Mouse (Mus musculus) neural tube, embryonic 11.5 days (tissue): ENCODE results near the gene Gm9376. TPM values are rescaled to one million over a fixed set of nuclear protein-coding genes. Genes with fewer than 3 reads are reported as not detected.

Experiments used
- ATAC-seq: fragments of 200-750 bp; cut with Nextera tagmentation; 2 replicates; pipeline ENCODE4 v1.8.0; 2017; ENCODE audit warnings: moderate number of reproducible peaks, mild to moderate bottlenecking, moderate TSS enrichment, moderate library complexity; ENCODE audit not compliant: insufficient read depth, low FRiP score, low TSS enrichment
- DNase-seq: peaks from one replicate; pipeline ENCODE4 v3.0.0-alpha.2; 2015; ENCODE audit warnings: low spot score
- H3K27ac ChIP-seq: fragments of 300-500 bp; sonication (generic); 2 replicates; pipeline ENCODE4 v1.5.1; 2014; ENCODE audit warnings: low read depth, mild to moderate bottlenecking, low read length
- H3K27me3 ChIP-seq: fragments of 300-500 bp; sonication (generic); 2 replicates; pipeline ENCODE4 v1.6.1; 2014; ENCODE audit warnings: mild to moderate bottlenecking, low read length, mixed read lengths; ENCODE audit not compliant: control insufficient read depth, insufficient read depth
- H3K36me3 ChIP-seq: fragments of 300-500 bp; sonication (generic); 2 replicates; pipeline ENCODE4 v1.6.1; 2014; ENCODE audit warnings: mild to moderate bottlenecking, low read length, moderate library complexity, mixed read lengths; ENCODE audit not compliant: control insufficient read depth, insufficient read depth
- H3K4me1 ChIP-seq: fragments of 300-500 bp; sonication (generic); 2 replicates; pipeline ENCODE4 v1.6.1; 2014; ENCODE audit warnings: low read length, mixed read lengths; ENCODE audit not compliant: control insufficient read depth, insufficient read depth
- H3K4me2 ChIP-seq: fragments of 300-500 bp; sonication (generic); 2 replicates; pipeline ENCODE4 v1.6.1; 2014; ENCODE audit warnings: low read depth, mild to moderate bottlenecking, moderate library complexity
- H3K4me3 ChIP-seq: fragments of 300-500 bp; sonication (generic); 2 replicates; pipeline ENCODE4 v1.5.1; 2014; ENCODE audit warnings: low read depth, low read length
- H3K9ac ChIP-seq: fragments of 300-500 bp; sonication (generic); 2 replicates; pipeline ENCODE4 v1.6.1; 2014; ENCODE audit warnings: mild to moderate bottlenecking, low read length
- H3K9me3 ChIP-seq: fragments of 300-500 bp; sonication (generic); 2 replicates; pipeline ENCODE4 v1.6.1; 2016; ENCODE audit warnings: low read length; ENCODE audit not compliant: control insufficient read depth
- WGBS: fragments of 180-500 bp; shearing (Covaris S2); extraction: QIAGEN DNeasy Blood & Tissue Kit; methylation state at CpG from one replicate; pipeline ENCODE4 v1.1.7; 2014; 5-methylcytosine and 5-hydroxymethylcytosine counted together
- polyA plus RNA-seq: library from polyadenylated mRNA; unstranded; fragments of >200 nt; fragmentation: Nextera tagmentation; extraction: Ambion mirVana; gene quantifications from 2 replicates; pipeline ENCODE4 v1.2.1, GENCODE M21; 2014

Gene Gm9376
- polyA plus RNA-seq, 1 experiment from 2014 or later: not detected

DNA sequence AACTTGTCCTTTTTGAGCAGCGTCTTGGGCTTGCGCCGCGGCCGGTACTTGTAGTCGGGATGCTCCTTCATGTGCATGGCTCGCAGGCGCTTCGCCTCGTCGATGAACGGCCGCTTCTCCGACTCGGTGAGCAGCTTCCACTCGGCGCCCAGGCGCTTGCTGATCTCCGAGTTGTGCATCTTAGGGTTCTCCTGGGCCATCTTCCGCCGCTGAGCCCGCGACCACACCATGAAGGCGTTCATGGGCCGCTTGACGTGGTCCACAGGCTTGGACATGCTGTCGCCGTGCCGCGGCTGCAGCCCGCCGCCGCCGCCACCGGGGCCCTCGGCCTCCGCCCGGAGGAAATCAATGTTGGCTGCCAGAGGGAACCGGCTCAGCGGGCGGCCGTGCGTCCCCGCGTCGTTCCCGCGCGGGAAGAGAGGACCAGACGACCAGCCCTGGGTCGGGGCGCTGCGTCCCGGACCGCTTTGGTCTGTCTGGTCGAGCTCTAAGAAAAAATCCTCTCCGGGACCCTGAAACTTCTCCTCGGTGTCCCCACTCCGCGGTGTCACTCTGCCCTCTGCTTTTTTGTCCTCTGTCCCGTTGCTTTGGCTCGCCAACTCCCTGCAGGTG is 31.3 kb upstream of the Gm9376 start:
- Histone ChIP-seq H3K4me1 (peaks cover 7% of the 10 kb centered on the region), H3K9ac (peak overlapping the region; percentile 88), H3K36me3 (no peaks in the 10 kb centered on the region), H3K4me3 (peak overlapping the region; percentile 55), H3K27me3 (peaks cover 54% of the 10 kb centered on the region), H3K27ac (peak overlapping the region; percentile 60), H3K4me2 (peak overlapping the region; percentile 68), H3K9me3 (no peaks in the 10 kb centered on the region)
- WGBS: under 1% methylated on average over 54 of the region's 62 CpGs
- DNase-seq: peak; percentile 65
- ATAC-seq: no peak

DNA sequence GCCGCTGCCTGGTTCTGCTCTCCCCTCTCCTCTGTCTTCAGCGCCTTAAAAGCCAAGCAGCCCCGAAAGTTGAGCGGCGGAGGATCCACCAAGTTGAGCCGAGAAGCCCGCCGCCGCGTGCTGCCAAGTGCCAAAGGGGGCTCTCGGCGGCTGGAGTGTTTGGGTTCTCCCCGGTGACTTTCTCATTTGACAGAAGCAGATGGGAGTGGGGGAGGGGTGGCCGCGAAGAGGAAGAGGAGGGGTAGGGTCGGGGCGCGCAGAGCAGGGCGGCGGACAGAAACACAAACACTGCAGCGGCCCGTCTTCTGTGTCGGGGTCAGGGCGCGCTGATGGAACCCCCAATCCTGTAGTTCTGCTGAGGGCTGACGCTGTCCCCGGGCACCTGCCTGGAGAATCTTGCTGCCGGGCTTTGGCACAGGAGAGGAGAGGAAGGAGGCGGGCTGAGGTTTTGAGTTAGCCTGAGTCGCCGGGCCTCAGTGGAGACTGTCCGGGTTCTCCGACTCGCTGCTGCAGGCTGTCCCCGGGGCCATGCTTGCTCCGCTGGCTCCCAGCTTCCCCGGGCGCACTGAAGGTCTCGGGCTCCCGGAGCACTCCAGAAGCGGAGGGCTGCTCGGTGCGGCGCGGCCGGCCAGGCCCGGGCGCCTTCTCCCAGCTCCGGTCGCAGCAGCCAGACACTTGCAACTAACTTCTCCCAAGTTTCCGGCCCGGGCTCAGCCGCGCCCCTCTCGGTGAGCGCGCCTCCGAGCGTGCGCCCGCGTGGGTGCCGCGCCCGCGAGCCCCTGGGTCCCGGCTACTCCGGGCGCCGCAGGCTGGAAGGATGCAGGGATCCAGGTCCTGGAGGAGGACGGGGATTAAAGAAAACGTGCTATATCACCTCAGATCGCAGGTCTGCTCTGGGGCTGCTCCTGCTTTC is 30.5 kb upstream of the Gm9376 start:
- ATAC-seq (peak; percentile 54), DNase-seq (peak; percentile 81)
- Histone ChIP-seq H3K4me3 (peak overlapping the region; percentile 55), H3K9me3 (no peaks in the 10 kb centered on the region), H3K27me3 (peaks cover 51% of the 10 kb centered on the region), H3K9ac (peak overlapping the region; percentile 88), H3K4me1 (peaks cover 5% of the 10 kb centered on the region; the same call in 1 of the 2 replicates), H3K27ac (peak overlapping the region; percentile 60), H3K4me2 (peak overlapping the region; percentile 68), H3K36me3 (no peaks in the 10 kb centered on the region)
- WGBS: under 1% methylated on average over 72 of the region's 73 CpGs

DNA sequence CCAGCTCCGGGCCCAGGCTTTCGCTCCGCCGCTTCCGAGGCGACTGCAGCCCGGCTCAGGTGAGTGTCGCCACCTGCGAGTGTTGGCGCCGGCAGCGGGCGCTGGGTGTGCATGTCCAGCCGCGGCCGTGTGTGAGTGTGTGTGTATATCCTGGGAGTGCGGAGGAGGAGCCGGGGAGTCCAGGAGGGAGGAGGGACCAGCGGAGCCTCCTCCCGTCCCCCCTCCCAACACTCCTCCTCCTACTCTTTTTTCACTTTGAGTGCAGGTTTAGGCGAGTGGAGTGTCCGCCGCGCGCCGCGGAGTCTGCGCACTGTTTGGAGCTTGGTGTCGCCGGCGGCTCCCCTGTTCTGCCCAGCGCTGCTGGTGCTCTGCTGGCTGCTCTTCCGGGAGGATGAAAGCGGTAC is 29.9 kb upstream of the Gm9376 start, which contains the start of gene Sox21:
Gene Sox21, minus strand, starts transcription at position 145 of the 404 bp plus-strand sequence.
- DNase-seq: peak; percentile 84
- 0% methylated on average over 34 of the region's 34 CpGs for WGBS
- peak within 1 kb of the TSS; percentile 88 for H3K9ac ChIP-seq
- H3K27me3 ChIP-seq: peaks cover 49% of the 10 kb centered on the region
- H3K27ac ChIP-seq: peak within 1 kb of the TSS; percentile 60
- H3K4me3 ChIP-seq: peak within 1 kb of the TSS; percentile 55
- peak within 1 kb of the TSS; percentile 68 for H3K4me2 ChIP-seq
- H3K4me1 ChIP-seq: peaks cover 5% of the 10 kb centered on the region; the same call in 1 of the 2 replicates
- peak; percentile 70 for ATAC-seq
- H3K9me3 ChIP-seq: no peaks in the 10 kb centered on the region
- no peaks in the 10 kb centered on the region for H3K36me3 ChIP-seq

DNA sequence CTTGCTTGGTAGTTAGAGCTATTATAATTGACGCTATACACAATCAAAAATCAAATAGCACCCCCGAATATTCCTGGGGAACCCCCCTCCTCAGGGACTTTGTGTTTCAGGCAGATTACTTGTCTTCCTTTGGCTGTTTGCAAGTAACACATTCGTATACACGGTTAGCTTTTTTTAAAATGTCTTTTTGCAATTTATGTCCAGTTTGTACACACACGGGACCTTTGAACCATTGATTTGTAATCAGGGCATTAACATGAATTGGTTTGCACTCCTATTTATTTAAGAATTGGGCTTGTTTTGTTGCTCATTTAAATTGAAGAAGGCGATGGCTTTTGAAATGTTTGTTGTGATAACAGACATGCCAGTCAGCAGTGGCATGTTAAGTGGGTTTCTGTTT is 29.0 kb upstream of the Gm9376 start:
- H3K4me2 ChIP-seq: peak overlapping the region; percentile 68
- DNase-seq (no peak), ATAC-seq (no peak)
- no peaks in the 10 kb centered on the region for H3K9me3 ChIP-seq
- peaks cover 41% of the 10 kb centered on the region for H3K27me3 ChIP-seq
- H3K27ac ChIP-seq: no peak overlapping the region
- no peak overlapping the region for H3K9ac ChIP-seq
- peak overlapping the region; percentile 55 for H3K4me3 ChIP-seq
- H3K36me3 ChIP-seq: no peaks in the 10 kb centered on the region
- H3K4me1 ChIP-seq: peaks cover 5% of the 10 kb centered on the region; the same call in 1 of the 2 replicates
- WGBS: 11% methylated on average over 6 of the region's 6 CpGs

DNA sequence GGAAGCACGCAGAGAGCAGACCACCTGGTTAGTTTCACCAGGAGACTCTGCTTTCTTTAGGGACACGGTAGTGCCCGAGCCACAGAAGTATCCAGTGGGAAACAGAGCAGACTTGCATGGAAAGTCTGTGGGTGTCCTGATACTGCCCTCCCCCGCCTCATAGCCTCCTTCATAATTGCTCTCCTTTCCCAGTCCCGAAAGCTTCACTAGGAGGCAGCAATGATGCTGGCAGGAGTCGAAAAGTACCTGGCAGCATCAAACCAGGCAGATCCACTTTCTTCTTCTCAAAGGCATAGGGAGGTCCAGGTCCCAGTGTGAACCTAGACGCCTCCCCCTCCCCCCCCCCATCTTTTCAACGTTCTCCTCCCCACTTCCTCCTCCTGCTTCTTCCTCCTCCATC is 27.4 kb upstream of the Gm9376 start:
- WGBS: 8% methylated on average over 8 of the region's 8 CpGs
- H3K4me2 ChIP-seq: no peak overlapping the region

DNA sequence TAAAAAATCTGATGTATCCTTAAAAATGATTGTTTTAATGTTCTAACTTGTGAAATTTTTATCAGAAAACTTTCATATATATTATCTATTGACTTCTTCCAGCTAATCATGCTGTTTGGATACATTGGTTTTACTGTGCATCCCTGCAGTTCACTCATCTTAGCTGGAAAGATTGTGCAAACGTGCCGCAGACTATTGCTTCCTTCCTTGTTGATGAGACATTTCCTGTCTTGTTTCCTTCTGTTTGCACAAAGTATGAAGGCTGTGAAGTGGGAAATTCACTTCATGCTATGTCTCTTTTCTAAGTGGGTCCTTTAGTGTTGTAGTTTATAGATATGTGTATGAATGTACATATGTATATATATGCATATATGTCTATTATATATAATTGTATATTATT is 25.3 kb upstream of the Gm9376 start:
- no peaks in the 10 kb centered on the region for H3K4me1 ChIP-seq
- no peak for DNase-seq
- 83% methylated on average over 2 of the region's 2 CpGs for WGBS

More for the DNA sequence above, 27.4 kb upstream of the Gm9376 start:
- DNase-seq (peak; percentile 22), ATAC-seq (no peak)
- Histone ChIP-seq H3K27ac (no peak overlapping the region), H3K9me3 (peaks cover 12% of the 10 kb centered on the region; the same call in 1 of the 2 replicates), H3K4me1 (peaks cover 5% of the 10 kb centered on the region; the same call in 1 of the 2 replicates), H3K4me3 (no peak overlapping the region), H3K9ac (no peak overlapping the region), H3K36me3 (no peaks in the 10 kb centered on the region), H3K27me3 (peaks cover 34% of the 10 kb centered on the region)

DNA sequence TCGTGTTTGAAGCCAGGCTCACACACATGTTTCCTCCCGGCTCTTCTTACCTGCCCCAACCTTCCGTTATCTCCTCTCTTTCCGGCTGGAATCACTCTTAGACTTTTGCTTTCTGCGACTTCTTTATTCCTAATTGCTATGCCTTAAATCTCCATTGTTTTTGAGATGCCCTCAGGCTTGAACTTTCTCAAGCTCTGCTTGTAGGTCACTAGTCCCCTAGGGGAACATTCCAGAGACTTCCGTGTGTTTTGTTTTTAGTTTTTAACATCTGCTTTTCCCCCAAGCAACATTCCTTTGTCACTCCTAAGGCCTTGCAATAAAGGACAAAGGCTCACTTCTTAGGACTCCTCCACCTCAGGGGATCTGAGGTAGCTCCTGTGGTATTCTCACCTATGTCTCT is 13.4 kb upstream of the Gm9376 start:
- Histone ChIP-seq H3K4me1 (no peaks in the 10 kb centered on the region), H3K27me3 (no peaks in the 10 kb centered on the region), H3K4me3 (no peak overlapping the region), H3K9me3 (no peaks in the 10 kb centered on the region; the same call in 1 of the 2 replicates), H3K27ac (no peak overlapping the region), H3K4me2 (no peak overlapping the region), H3K9ac (no peak overlapping the region), H3K36me3 (no peaks in the 10 kb centered on the region)
- ATAC-seq: no peak
- WGBS: 81% methylated on average over 6 of the region's 6 CpGs
- no peak for DNase-seq

More for the DNA sequence above, 25.3 kb upstream of the Gm9376 start:
- Histone ChIP-seq H3K9me3 (peaks cover 12% of the 10 kb centered on the region; the same call in 1 of the 2 replicates), H3K27me3 (peaks cover 16% of the 10 kb centered on the region), H3K27ac (no peak overlapping the region), H3K4me2 (no peak overlapping the region), H3K4me3 (no peak overlapping the region), H3K9ac (no peak overlapping the region), H3K36me3 (no peaks in the 10 kb centered on the region)
- no peak for ATAC-seq

DNA sequence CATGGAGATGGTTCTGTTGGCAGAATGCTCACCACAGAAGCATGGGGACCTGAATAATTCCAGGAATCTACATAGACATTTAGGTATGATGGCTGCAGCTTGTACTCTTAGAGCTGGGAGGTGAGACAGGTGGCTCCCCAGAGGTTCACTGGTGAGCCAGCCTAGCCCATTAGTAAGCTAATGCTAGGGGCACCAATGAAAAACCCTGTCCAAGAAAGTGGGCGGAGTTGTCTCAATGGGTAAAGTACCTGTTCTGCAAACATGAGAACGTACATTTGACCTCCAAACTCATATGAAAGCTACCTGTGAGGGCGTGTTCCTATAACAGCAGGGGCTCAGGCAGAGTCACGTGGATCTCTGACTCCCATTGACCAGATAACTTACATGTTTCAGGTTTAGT is 2.1 kb downstream of the Gm9376 start:
- 82% methylated on average over 4 of the region's 4 CpGs for WGBS
- H3K9ac ChIP-seq: no peak overlapping the region
- no peaks in the 10 kb centered on the region for H3K27me3 ChIP-seq
- no peaks in the 10 kb centered on the region for H3K4me1 ChIP-seq
- ATAC-seq: no peak
- no peak overlapping the region for H3K4me2 ChIP-seq
- no peak overlapping the region for H3K27ac ChIP-seq
- H3K9me3 ChIP-seq: no peaks in the 10 kb centered on the region
- H3K4me3 ChIP-seq: no peak overlapping the region
- no peaks in the 10 kb centered on the region for H3K36me3 ChIP-seq
- no peak for DNase-seq
